Mouse (Mus musculus): ENCODE measurements around the gene Gemin5.

DNA sequence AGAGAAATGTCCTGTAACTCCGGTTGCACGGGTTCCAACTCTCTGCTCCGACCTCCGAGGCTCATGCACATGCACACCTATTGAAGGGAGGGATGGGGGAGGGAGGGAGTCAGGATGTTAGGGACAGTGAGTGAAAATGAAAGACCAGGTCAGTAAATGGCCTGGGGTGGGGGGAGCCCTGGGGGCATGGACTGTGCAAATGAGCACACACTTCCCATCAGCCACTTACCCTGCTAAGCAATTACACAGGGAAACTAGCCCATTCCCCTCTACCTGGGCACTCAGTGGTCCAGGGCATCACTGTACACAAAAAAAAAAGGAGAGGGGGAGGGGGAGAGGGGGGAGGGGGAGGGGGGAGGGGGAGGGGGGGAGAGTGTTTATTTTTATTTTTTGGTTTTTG lies 30.3 kb upstream of the Gemin5 start:
- TF ChIP-seq CTCF (IDR thresholded peaks at IDR 0.05; ENCODE audit: low read depth) (no peak), EP300 (IDR thresholded peaks at IDR 0.05; ENCODE audit: low read depth) (no peak)
